Mouse (Mus musculus): ENCODE data around the gene Aqp2. TPM values are rescaled to one million over a fixed set of nuclear protein-coding genes. Genes with fewer than 3 reads are reported as not detected.
A peak's percentile ranks its signal among the peaks of the same experiment; 100 is the strongest.

Gene Aqp2
- not detected for total RNA-seq (2021)
- long read RNA-seq, experiment 1: 0 reads
- long read RNA-seq, experiment 2: 0 reads

DNA sequence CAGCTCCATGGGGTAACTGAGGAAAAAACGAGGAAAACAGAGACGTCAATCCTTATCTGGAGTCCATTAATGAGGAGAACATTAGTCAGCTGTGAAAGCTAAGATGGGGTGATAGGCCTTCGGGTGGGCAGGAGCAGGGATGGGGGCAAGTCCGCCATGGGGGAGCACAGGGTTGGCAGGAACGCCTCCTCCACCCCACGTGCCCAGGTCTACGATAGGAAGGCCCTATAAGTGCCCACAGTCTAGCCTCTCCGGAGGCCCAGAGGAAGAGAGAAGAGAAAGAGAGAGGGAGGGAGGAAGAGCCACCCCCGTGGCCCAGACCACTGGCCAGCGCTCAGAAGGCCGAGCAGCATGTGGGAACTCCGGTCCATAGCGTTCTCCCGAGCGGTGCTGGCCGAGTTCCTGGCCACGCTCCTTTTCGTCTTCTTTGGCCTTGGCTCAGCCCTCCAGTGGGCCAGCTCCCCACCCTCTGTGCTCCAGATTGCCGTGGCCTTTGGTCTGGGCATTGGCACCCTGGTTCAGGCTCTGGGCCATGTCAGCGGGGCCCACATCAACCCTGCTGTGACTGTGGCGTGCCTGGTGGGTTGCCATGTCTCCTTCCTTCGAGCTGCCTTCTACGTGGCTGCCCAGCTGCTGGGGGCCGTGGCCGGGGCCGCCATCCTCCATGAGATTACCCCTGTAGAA is at the start of gene Aqp2:
Aqp2 (plus strand) TSS at position 254 of the 684 bp plus-strand sequence.
- DNase-seq (ENCODE audit: low spot score in 2 of 2): no peak

DNA sequence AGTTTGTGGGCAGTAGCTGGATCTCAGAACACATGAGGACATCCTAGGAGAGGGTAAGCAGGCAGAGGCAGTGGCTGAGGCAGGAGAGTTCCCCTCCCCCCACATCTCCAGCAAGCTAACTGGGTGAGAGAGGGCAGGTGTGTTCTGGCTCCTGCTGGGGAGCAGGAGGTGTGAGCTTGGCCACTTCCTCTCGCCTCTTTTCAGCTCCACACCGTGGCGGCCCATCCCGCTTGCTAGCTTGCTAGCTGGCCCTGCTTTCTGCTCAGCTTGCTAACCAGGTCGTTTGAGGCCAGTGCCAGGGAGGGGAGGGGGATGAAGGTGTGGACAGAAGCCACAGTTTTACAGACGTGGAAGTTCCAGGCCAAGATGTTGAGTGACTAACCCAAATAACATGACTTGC is 47.7 kb upstream of the Aqp2 start:
- DNase-seq (ENCODE audit: low spot score in 2 of 2): no peak

DNA sequence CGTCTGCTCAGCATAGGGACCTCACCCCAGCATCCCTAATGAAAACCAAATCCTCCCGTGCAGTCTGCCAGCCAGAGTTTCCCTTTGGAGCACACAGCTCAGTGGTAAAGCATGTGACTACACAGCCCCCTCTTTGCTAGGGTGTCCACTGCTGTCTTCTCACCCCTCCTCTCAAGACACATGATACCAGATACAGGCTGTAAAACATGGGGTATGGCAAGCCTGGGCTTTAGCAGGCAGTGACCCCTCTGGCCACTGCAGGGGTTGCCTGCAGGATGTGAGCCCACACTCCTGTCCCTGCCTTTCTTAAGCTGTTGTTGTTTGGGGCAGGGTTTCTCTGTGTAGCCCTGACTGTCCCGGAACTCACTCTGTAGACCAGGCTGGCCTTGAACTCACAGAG is 46.8 kb upstream of the Aqp2 start:
- DNase-seq (ENCODE audit: low spot score in 2 of 2): no peak

DNA sequence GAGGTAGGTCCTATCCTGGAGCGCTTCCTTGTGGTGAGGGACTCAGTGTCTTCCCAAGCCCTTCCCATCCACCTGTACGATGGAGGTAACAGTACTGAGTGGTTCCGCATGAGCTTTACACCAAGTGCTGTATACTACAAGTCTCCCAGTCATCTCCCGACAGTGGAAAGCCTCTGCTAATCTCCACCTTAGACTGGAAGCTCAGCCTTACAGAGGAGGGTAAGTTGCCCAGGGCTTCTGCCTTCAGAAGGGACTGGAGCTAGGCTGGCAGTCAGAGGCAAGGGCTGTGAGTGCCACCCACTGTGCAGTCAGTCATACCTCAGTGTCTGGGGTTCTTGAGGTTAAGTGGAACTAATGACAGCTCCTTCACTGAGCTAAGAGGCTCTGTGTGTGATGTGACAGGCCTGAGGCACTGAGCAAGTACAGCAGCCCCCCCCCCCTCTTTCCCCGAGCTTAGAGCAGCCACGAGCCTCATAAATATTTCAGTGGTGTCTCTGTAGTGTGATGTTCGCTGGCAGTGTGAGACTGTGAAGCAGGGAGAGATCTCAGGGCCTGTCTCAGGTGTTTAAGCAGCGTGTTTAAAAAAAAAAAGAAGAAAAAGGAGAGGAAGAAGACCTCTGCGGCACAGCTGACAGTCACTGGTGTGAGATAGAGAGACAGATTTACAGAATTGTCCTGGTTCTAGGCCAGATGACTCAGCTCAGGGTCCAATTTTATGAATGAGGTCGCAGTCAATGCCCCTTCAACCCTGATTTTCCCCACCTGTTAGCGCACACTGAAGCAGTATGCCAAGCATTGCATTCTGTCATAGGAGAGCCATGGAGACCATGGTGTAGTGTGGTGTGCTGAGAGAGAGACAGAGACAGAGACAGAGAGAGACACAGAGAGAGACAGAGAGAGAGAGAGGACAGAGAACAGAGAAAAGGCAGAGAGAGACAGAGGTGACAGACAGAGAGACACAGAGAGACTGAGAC is 41.7 kb upstream of the Aqp2 start:
- DNase-seq (ENCODE audit: low spot score in 2 of 2): no peak

DNA sequence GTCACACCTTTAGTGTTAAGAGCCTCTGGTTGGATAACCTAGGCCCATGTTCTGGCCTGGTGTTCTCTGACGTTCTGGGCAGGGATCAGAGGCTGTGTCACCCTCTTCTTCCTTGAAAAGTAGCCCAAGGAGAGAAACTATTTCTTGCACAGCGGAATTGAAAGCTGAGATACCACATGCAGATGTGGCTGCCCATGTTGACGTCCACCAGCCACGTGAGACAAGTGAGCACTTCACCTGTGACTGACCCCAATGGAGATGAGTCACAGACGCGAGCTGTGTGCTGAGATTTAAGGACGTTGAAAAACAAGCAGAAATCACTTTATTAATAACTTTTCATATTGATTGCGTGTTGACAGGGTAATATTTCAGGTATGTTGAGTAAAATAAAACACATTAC is 39.0 kb upstream of the Aqp2 start:
- DNase-seq (ENCODE audit: low spot score in 2 of 2): no peak

DNA sequence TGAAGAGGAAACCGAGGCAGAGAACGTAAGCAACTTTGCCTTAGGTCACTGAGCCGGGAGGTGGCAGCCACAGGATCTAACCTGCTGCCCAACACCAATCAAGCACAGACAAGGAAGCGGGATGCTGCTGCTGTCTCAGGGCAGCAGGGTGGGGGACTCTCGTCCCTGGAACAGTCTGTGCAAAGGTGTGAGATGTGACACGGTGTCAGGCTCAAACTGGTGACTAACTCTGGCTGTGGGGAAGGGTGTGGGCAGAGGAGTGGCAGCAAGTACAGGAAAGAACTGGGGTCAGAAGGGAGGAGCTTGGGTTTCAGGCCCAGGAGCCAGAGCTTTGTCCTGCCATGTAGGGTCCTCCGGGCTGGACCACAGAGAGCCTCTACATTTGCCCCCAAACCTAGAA is 34.8 kb upstream of the Aqp2 start:
- no peak for DNase-seq (ENCODE audit: low spot score in 2 of 2)

GRCm38 (mm10) chr15:99546596-99546995 is 32.3 kb upstream of the Aqp2 start:
- DNase-seq (ENCODE audit: low spot score in 2 of 2): peak in 1 of 2 experiments; percentile 38

DNA sequence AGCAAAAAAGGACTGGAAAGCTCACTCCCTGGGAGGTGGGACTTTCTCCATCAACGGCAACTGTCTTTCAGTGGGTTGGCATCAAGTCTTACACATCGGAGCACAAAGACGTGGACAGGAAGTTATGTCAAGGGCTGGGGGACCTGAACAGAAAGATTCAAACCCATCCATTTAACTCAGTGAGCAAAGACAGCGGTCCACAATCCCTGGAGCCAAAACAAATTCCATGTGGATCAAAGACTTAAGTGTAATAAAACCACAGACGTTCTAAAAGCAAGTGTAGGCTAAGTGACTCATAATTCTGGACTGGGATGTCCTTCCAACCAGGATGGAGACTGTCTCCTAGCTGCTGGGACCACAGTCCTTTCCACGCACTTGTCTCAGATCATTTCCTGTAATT is 31.1 kb upstream of the Aqp2 start:
- DNase-seq (ENCODE audit: low spot score in 2 of 2): no peak

DNA sequence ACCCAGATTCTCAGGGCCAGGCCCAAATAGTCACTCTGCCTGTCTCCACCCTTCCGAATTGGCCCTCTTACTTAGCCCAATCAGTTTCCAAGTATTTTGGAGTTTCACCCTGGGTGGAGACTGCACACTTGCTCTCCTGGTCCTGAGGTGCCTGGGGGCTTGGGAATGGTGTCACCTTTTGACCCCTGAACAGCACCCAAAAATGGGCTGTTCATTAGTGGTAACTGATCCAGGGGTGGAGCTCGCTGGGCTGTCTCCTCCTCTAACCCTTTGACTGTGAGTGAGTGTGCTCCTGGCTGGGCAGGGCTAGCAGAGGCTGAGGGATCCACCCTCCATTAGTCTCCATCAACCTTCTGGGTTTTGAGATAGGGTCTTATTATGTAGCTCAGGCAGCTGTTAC is 29.0 kb upstream of the Aqp2 start:
- DNase-seq (ENCODE audit: low spot score in 2 of 2): no peak

DNA sequence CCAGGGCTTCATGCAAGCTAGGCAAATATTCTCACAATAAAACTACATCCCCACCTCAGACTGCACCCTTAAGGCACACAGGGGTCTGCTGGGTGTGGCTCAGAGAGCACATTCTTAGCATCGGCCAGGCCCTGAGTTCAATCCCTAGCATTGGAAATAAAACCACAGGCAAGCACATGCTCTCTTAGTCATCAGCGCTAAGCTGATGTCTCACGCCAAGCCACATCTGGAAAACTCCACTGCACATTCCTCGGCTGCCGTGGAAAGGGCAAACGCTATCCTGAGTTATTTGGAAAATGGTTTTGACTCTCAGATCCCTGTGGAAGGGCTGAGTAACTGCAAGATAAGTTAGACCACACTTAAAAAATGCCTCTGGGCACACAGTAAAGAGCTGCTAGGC is 25.1 kb upstream of the Aqp2 start:
- DNase-seq (ENCODE audit: low spot score in 2 of 2): no peak

DNA sequence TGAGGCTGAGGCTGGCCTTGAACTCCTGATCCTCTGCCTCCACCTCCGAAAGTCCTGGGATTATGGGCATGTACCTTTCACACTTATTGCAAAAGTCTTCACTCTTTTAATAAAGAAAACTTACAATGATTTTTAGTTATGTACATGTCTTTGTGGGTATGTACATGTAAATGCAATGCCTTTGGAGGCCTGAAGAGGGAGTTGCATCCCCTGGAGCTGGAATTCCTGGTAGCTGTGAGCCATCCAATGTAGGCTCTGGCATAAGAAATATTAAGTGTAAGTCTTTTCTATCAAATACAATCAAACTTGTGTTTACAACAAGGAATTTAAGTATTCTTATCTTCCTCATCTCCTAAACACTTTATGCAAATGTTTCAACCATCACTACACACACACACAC is 19.9 kb upstream of the Aqp2 start:
- DNase-seq (ENCODE audit: low spot score in 2 of 2): no peak

DNA sequence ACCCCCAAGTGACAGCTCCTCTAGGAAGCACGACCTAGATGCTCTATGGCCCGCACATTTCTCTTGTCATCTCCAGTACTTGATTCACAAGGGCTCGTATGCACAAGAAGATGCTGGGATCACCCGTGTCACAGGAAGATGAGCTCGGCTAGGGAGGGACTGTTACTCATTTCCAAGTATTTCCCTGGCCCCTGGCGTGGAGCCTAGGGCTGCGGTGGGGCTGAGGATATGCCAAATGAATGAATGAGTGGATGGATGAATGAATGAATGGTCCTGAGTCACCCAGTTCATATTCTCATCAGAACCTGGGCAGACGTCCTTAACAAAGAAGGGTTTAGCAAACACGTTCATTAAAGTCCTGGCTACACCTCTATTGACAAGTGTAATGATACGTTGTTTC is 18.6 kb upstream of the Aqp2 start:
- DNase-seq (ENCODE audit: low spot score in 2 of 2): no peak

DNA sequence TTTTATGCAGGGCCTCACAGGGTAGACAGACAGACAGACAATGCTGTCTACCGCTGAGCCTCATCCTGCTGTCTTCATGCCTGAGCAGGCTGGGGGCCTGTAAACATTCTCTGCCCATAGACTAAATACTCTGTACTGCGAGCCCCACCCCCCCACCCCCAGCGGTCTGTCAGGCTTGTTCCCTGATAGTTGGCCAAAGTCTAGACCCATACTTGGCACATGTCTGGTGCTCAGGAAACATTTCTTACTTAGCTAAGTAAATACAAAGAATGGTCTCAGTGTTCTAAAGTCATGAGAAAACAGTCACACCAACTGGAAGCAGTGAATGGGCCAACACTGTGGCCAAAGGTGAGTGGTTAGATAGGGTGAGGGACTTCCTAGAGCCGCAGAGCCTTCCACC is 11.5 kb upstream of the Aqp2 start:
- DNase-seq (ENCODE audit: low spot score in 2 of 2): no peak

GRCm38 (mm10) chr15:99568682-99569081 is 10.2 kb upstream of the Aqp2 start:
- DNase-seq (ENCODE audit: low spot score in 2 of 2): no peak

- no peak for DNase-seq (ENCODE audit: low spot score in 2 of 2)
Measured at GRCm38 (mm10) chr15:99569123-99569522, 9.7 kb upstream of the Aqp2 start.

- DNase-seq (ENCODE audit: low spot score in 2 of 2): peak; percentile 30 to 49
Measured at GRCm38 (mm10) chr15:99583463-99584344, 4.8 kb downstream of the Aqp2 start.

GRCm38 (mm10) chr15:99584407-99585202 is 5.8 kb downstream of the Aqp2 start:
- no peak for DNase-seq (ENCODE audit: low spot score in 2 of 2)

DNA sequence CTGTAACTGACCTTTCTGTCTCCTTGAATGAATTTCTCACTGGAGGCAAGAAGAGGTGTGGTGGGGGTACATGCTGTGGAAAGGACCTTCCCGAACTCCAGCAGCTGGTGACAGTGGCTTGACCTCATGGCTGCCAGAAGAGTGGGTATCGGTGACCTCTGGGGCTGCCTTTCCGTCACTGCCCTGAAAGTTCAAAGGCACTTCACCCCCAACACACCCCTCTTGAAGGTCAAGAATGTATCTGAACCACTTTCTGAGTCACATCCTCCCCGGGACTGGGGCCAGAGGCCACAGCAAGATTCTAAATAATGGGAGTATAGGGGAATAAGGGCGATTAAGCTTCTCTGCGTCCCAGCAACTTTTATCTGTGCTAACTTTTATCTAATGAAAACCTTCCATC is 6.9 kb downstream of the Aqp2 start:
- no peak for DNase-seq (ENCODE audit: low spot score in 2 of 2)

GRCm38 (mm10) chr15:99586525-99586924 is 7.7 kb downstream of the Aqp2 start:
- no peak for DNase-seq (ENCODE audit: low spot score in 2 of 2)

DNA sequence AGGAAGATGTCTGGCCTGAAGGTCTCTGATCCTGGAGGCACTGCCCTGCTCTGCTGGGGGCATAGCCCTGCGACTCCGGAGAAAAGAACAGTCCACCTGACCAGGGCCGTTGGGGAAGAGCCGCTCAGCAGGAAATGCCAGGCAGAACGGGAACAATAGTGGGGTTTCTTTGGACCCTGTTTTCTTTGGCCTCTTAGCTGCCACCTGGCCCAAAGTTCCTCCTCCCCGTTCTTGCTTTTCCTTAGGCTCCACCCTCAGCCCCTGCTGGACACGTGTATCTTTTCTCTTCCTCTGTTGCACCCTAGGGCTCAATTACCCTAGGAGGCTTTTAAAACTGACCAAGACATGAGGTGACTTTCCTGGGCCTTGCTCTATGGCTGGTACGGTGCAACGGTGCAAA is 10.4 kb downstream of the Aqp2 start:
- DNase-seq (ENCODE audit: low spot score in 2 of 2): no peak

DNA sequence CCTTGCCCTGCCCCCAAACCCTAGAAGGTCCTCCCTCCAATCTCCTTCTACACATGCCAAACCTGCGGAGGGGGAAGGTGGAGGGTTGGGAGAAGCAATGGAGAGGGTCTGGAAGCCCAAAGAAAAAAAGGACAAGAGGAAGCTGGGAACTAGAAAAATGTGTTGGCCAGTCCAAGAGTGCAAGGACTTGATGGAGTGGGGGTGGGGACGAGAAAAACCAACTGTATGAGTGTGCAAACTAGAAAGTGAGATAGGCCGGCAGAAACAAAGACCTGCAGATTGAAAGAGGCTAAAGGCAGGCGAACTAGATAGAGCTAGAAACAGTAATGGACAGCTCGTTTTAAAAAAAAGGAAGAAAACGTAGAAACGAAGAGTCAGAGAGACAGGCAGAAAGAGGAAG is 10.8 kb downstream of the Aqp2 start:
- no peak for DNase-seq (ENCODE audit: low spot score in 2 of 2)

Data from gastrocnemius, postnatal 4 days (tissue).